Mouse (Mus musculus) brain, embryonic 14.5 days (tissue): Measurements from ENCODE around the gene Kcnk7.

Experiments used
- CTCF ChIP-seq: fragments of 200-500 bp; IDR thresholded peaks from 2 replicates; pipeline ENCODE4 v1.5.1; 2012; ENCODE audit warnings: inconsistent platforms, mild to moderate bottlenecking, moderate library complexity, borderline replicate concordance; ENCODE audit not compliant: insufficient read depth, insufficient read length; ENCODE audit errors: extremely low read depth
- POLR2A ChIP-seq: fragments of 200-500 bp; IDR thresholded peaks from 2 replicates; pipeline ENCODE4 v1.6.1; 2012; ENCODE audit warnings: mild to moderate bottlenecking, inconsistent platforms, borderline replicate concordance; ENCODE audit not compliant: poor library complexity, insufficient read depth, insufficient read length, severe bottlenecking; ENCODE audit errors: extremely low read depth

DNA sequence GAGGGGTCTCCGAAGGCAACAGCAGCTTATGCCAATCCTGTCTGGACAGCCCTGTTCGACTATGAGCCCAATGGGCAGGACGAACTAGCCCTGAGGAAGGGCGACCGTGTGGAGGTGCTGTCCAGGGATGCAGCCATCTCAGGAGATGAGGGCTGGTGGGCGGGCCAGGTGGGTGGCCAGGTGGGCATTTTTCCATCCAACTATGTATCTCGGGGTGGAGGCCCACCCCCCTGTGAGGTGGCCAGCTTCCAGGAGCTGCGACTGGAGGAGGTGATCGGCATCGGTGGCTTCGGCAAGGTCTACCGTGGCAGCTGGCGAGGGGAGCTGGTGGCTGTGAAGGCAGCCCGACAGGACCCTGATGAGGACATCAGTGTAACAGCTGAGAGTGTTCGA lies 13.8 kb upstream of the Kcnk7 start:
- TF ChIP-seq POLR2A (no peak), CTCF (no peak)
